Mouse (Mus musculus): ENCODE data around the gene Atad3a.

DNA sequence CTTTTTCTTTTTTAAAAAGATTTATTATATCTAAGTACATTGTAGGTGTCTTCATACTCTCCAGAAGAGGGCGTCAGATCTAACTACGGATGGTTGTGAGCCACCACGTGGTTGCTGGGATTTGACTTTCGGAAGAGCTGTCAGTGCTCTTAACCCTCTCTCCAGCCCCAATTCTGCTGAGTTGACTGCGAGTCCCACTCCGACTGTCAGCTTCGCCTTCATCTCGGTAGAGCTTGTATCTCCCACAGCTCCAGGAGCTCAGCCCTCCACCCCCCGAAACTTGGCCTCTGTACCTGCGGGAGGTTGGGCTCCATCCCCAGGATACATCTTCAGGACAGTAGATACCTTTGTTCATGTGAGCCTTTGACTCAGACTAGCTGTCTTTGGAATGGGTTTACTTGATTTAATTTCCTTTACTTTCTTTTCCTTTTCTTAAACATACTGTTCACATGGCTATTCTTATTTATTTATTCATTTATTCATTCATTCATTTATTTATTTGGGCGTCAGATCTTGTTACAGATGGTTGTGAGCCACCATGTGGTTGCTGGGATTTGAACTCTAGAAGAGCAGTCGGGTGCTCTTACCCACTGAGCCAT lies 41.9 kb upstream of the Atad3a start, which contains the start of gene Mrpl20:
- TF ChIP-seq POLR2A (IDR thresholded peaks at IDR 0.05; ENCODE audit: low read depth, low read length) (no peak), CTCF (IDR thresholded peaks at IDR 0.05; ENCODE audit: extremely low read depth, insufficient read depth, insufficient read length, insufficient replicate concordance) (no peak)

Data from spleen, adult 2 months (tissue).